Mouse (Mus musculus) CD8-positive naive resting alpha-beta T cell, adult 2 months (primary cell): ENCODE measurements around the gene Trim2.

Source experiments
- DNase-seq, 2 experiments: peaks; one replicate each; pipeline ENCODE4 v3.0.0; 2022; ENCODE audit warnings: low read depth in 2 of 2, low spot score in 2 of 2

Gene Trim2

GRCm38 (mm10) chr3:84324000-84324399 is 17.3 kb upstream of the Trim2 start:
- DNase-seq = no peak

- DNase-seq = no peak
Measured at GRCm38 (mm10) chr3:84319504-84319903, 12.8 kb upstream of the Trim2 start.

- no peak for DNase-seq
Measured at GRCm38 (mm10) chr3:84318865-84319264, 12.2 kb upstream of the Trim2 start.

GRCm38 (mm10) chr3:84314651-84315191 is 8.0 kb upstream of the Trim2 start:
- DNase-seq = peak; percentile 10 to 43

- DNase-seq = no peak
Measured at GRCm38 (mm10) chr3:84313801-84314541, 7.3 kb upstream of the Trim2 start.

GRCm38 (mm10) chr3:84313003-84313800 is 6.5 kb upstream of the Trim2 start:
- DNase-seq = peak; percentile 39 to 54

- DNase-seq = no peak
Measured at GRCm38 (mm10) chr3:84312326-84312725, 5.6 kb upstream of the Trim2 start.

GRCm38 (mm10) chr3:84307516-84307915 is 839 bp upstream of the Trim2 start:
- no peak for DNase-seq

- DNase-seq = no peak
Measured at GRCm38 (mm10) chr3:84305722-84306510, 761 bp downstream of the Trim2 start.

- DNase-seq = no peak
Measured at GRCm38 (mm10) chr3:84305010-84305692, 1.5 kb downstream of the Trim2 start.

- no peak for DNase-seq
Measured at GRCm38 (mm10) chr3:84304339-84305009, 2.2 kb downstream of the Trim2 start.

- DNase-seq = no peak
Measured at GRCm38 (mm10) chr3:84303395-84303949, 3.2 kb downstream of the Trim2 start.

- no peak for DNase-seq
Measured at GRCm38 (mm10) chr3:84302273-84302672, 4.4 kb downstream of the Trim2 start.

- DNase-seq = no peak
Measured at GRCm38 (mm10) chr3:84301674-84302073, 5.0 kb downstream of the Trim2 start.

GRCm38 (mm10) chr3:84298186-84298585 is 8.5 kb downstream of the Trim2 start:
- no peak for DNase-seq

- no peak for DNase-seq
Measured at GRCm38 (mm10) chr3:84296676-84297075, 10.0 kb downstream of the Trim2 start.

- DNase-seq = no peak
Measured at GRCm38 (mm10) chr3:84294734-84295133, 11.9 kb downstream of the Trim2 start.

GRCm38 (mm10) chr3:84293666-84294595 is 12.7 kb downstream of the Trim2 start:
- DNase-seq = no peak

GRCm38 (mm10) chr3:84292238-84292637 is 14.4 kb downstream of the Trim2 start:
- no peak for DNase-seq
